Mouse (Mus musculus) erythroblast, embryonic 14.5 days (primary cell): ENCODE data around the gene Anks1b.

Source experiments
- GATA1 ChIP-seq: IDR thresholded peaks from 2 replicates; pipeline ENCODE4 v1.6.1; 2012; ENCODE audit warnings: low read length, inconsistent platforms, mixed read lengths
- TAL1 ChIP-seq: IDR thresholded peaks from 3 replicates; pipeline ENCODE4 v1.6.1; 2012; ENCODE audit warnings: low read length, inconsistent platforms, mixed read lengths

DNA sequence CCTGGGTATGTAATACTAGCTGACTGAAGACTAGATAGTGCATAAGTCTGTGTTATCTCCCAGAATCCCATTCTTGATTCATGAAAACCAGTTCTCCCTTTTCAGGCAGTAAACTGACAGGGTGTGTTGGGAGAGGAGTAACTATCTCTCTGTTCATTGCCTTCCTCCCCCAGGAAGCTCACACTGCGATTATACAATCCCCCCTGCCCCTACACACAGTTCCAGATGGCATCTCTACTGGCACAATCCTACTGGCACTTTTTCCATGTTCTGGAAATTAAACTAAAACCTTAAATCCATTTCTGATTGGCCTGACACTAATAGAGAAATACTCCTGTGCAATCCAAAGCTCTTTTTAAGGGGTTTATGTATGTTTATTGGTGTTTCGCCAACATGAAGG lies 951.4 kb downstream of the Anks1b start:
- TF ChIP-seq TAL1 (no peak), GATA1 (no peak)
